Comparison of ENCODE assay signal across 18 mouse cellular contexts in genomic region chr6:84661451-84662112, GRCm38 (mm10).
DNase-seq lines count a peak whose midpoint lies in the region; ATAC-seq lines count a peak whose summit lies in the region.
"Had no signal": no experiment of that assay in that cellular context is flagged by ENCODE, and none has a peak within 500 bp of the region (broad histone marks: within the 10 kb centered on the region; RNA-seq: fewer than 3 reads in every experiment).

No protein-coding gene starts in this region.

- no peaks in the 10 kb centered on the region for H3K9me3 ChIP-seq in heart, embryonic 11.5 days (replicated peaks; ENCODE audit: control insufficient read depth, low read length)
- H3K9me3 ChIP-seq: hindbrain, embryonic 12.5 days; neural tube, embryonic 12.5 days had no signal

- peak; percentile 72 for DNase-seq in heart, adult 11 months
- DNase-seq in MEL-GATA-1-ER (ENCODE audit: extremely low read depth, low read depth): peak; percentile 80
- DNase-seq in left cerebral cortex, adult 18-20 months (ENCODE audit: low spot score in 2 of 2): no peak
- no peak for DNase-seq in cerebellum, adult 9-10 months
- no peak for DNase-seq in cerebellum, adult 11 months
- DNase-seq: adrenal gland, adult 8-10 months; cerebellum, adult 9-11 months; heart, adult 2 months; right cerebral cortex, postnatal 14 days; thymus, postnatal 25 days had no signal

- H3K9ac ChIP-seq in heart, embryonic 11.5 days (ENCODE audit: low read depth, low read length): no peak overlapping the region
- H3K9ac ChIP-seq: hindbrain, embryonic 12.5 days; liver, embryonic 14.5 days; neural tube, embryonic 12.5 days had no signal

- H3K27me3 ChIP-seq in heart, embryonic 11.5 days (ENCODE audit: control insufficient read depth, insufficient read depth, low read length): no peaks in the 10 kb centered on the region
- H3K27me3 ChIP-seq: hindbrain, embryonic 12.5 days; neural tube, embryonic 12.5 days had no signal

- no peak overlapping the region for H3K4me3 ChIP-seq in heart, embryonic 11.5 days (ENCODE audit: low read depth, low read length)
- H3K4me3 ChIP-seq: heart, adult 2 months; hindbrain, embryonic 12.5 days; neural tube, embryonic 12.5 days had no signal

- 76% methylated on average over 2 of the region's 2 CpGs for WGBS in heart, embryonic 11.5 days (ENCODE audit: insufficient replicate concordance)

- H3K4me1 ChIP-seq in heart, embryonic 11.5 days (ENCODE audit: control insufficient read depth, insufficient read depth, low read length): no peaks in the 10 kb centered on the region
- H3K4me1 ChIP-seq: hindbrain, embryonic 12.5 days; neural tube, embryonic 12.5 days had no signal

- ATAC-seq in heart, embryonic 11.5 days (replicated peaks; ENCODE audit: insufficient number of reproducible peaks, low FRiP score, low TSS enrichment): no peak
- peak; percentile 95 to 97 for ATAC-seq in hematopoietic stem cell, adult 5-6 weeks (replicated peaks in 1 of 2; ENCODE audit: insufficient read depth in 1 of 2, low FRiP score in 2 of 2, low TSS enrichment in 1 of 2, low read depth in 1 of 2, poor library complexity in 2 of 2, severe bottlenecking in 2 of 2)
- ATAC-seq: forebrain, embryonic 14.5 days had no signal

- H3K4me2 ChIP-seq in heart, embryonic 11.5 days: no peak overlapping the region
- H3K4me2 ChIP-seq: hindbrain, embryonic 12.5 days; midbrain, embryonic 11.5 days; neural tube, embryonic 12.5 days had no signal

- no peaks in the 10 kb centered on the region for H3K36me3 ChIP-seq in heart, embryonic 11.5 days (ENCODE audit: control insufficient read depth, insufficient read depth, low read length)
- H3K36me3 ChIP-seq: hindbrain, embryonic 12.5 days; neural tube, embryonic 12.5 days had no signal

- no peak overlapping the region for H3K27ac ChIP-seq in heart, embryonic 11.5 days (ENCODE audit: low read depth, low read length)
- H3K27ac ChIP-seq: heart, adult 2 months; hindbrain, embryonic 12.5 days; liver, embryonic 14.5 days; neural tube, embryonic 12.5 days; stomach, postnatal 0 days had no signal

Comparison
In these comparisons a context has a peak if more than half of its experiments do, and no peak if none do; other contexts are left out.
1. DNase-seq: peak in heart, adult 11 months (single experiment) and MEL-GATA-1-ER (single experiment); none in left cerebral cortex, adult 18-20 months (0 of 2), cerebellum, adult 9-10 months (single experiment) and cerebellum, adult 11 months (single experiment).